Mouse (Mus musculus) forebrain, embryonic 12.5 days (tissue): ENCODE data around the gene Uqcc2. TPM values are rescaled to one million over a fixed set of nuclear protein-coding genes. Genes with fewer than 3 reads are reported as not detected.

Source experiments
- ATAC-seq: fragments of 200-750 bp; cut with Nextera tagmentation; 2 replicates; pipeline ENCODE4 v1.8.0; 2017; ENCODE audit warnings: moderate TSS enrichment; ENCODE audit not compliant: low FRiP score
- H3K27ac ChIP-seq: fragments of 300-500 bp; sonication (generic); 2 replicates; pipeline ENCODE4 v1.5.1; 2016; ENCODE audit warnings: mild to moderate bottlenecking
- H3K27me3 ChIP-seq: fragments of 300-500 bp; sonication (generic); 2 replicates; pipeline ENCODE4 v1.6.1; 2016; ENCODE audit warnings: mild to moderate bottlenecking
- H3K36me3 ChIP-seq: fragments of 300-500 bp; sonication (generic); replicated peaks from 2 replicates; pipeline ENCODE4 v1.6.1; 2016; ENCODE audit warnings: mild to moderate bottlenecking
- H3K4me1 ChIP-seq: fragments of 300-500 bp; sonication (generic); 2 replicates; pipeline ENCODE4 v1.6.1; 2016
- H3K4me2 ChIP-seq: fragments of 300-500 bp; sonication (generic); 2 replicates; pipeline ENCODE4 v1.6.1; 2016; ENCODE audit warnings: mild to moderate bottlenecking, moderate library complexity
- H3K4me3 ChIP-seq: fragments of 300-500 bp; sonication (generic); replicated peaks from 2 replicates; pipeline ENCODE4 v1.5.1; 2016; ENCODE audit warnings: mild to moderate bottlenecking
- H3K9ac ChIP-seq: fragments of 300-500 bp; sonication (generic); 2 replicates; pipeline ENCODE4 v1.6.1; 2016; ENCODE audit warnings: mild to moderate bottlenecking
- H3K9me3 ChIP-seq: fragments of 300-500 bp; sonication (generic); 2 replicates; pipeline ENCODE4 v1.6.1; 2016
- WGBS: fragments of 180-500 bp; shearing (Covaris S2); methylation state at CpG from one replicate; pipeline ENCODE4 v1.1.7; 2016; 5-methylcytosine and 5-hydroxymethylcytosine counted together
- polyA plus RNA-seq: library from polyadenylated mRNA; unstranded; fragments of >200 nt; fragmentation: Nextera tagmentation; extraction: Ambion mirVana; gene quantifications from 2 replicates; pipeline ENCODE4 v1.2.1, GENCODE M21; 2016

Uqcc2 gene
- polyA plus RNA-seq, 1 experiment from 2014 or later: 306 TPM

DNA sequence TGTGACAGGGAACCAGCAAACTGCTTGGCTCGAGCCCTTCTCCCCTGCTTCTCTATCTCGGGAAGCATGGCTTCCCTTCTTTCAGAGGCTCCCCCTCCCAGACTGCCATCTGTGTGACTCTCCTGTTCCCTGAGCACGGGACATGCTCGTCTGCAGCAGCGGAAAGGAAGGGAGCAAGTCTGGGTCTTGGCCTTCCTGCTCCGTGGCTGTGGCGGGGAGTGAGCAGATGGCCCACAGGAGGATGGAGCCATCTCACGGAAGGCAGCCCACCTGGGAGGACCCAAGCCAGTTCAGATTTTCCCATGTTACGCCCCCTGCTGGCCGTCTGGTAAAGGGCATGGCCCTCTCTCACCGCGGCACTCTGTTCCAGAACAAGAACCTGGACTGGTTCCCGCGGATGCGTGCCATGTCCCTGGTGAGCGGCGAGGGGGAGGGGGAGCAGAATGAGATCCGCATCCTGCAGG, 13.1 kb downstream of the Uqcc2 start:
- H3K9ac ChIP-seq: no peak overlapping the region
- no peaks in the 10 kb centered on the region for H3K9me3 ChIP-seq
- peak; percentile 66 for ATAC-seq
- H3K27me3 ChIP-seq: peaks cover 13% of the 10 kb centered on the region
- no peak overlapping the region for H3K4me3 ChIP-seq
- H3K4me1 ChIP-seq: peaks cover 25% of the 10 kb centered on the region
- H3K27ac ChIP-seq: 0 out of 2 replicates have a peak overlapping the region, but pooled peaks have one; percentile 50
- peak overlapping the region; percentile 22; the same call in 1 of the 2 replicates for H3K4me2 ChIP-seq
- peaks cover 38% of the 10 kb centered on the region for H3K36me3 ChIP-seq
- WGBS: 3% methylated on average over 18 of the region's 18 CpGs

DNA sequence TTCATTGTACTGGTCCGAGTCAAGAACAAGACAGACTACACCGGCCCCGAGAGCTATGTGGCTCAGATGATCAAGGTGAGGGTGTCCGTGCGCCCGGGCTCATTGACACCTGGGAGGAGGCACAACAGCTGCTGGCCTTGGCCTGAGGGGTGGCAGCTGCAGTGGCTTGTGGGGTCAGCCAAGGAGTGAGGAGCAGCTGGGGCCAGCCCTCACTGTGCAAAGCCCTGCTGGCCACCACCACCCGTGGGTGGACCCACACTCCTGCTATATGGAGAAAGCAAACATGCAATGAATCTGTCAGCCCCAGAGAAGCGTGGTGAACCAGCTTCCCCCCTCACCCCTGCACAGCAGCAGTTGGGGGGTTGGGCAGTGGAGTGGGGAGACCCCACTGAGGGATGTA, 13.8 kb downstream of the Uqcc2 start:
- ATAC-seq: no peak
- H3K27ac ChIP-seq: 0 out of 2 replicates have a peak overlapping the region, but pooled peaks have one; percentile 50
- H3K4me1 ChIP-seq: peaks cover 24% of the 10 kb centered on the region
- H3K4me2 ChIP-seq: no peak overlapping the region
- no peak overlapping the region for H3K4me3 ChIP-seq
- no peak overlapping the region for H3K9ac ChIP-seq
- peaks cover 13% of the 10 kb centered on the region for H3K27me3 ChIP-seq
- no peaks in the 10 kb centered on the region for H3K9me3 ChIP-seq
- WGBS: 66% methylated on average over 8 of the region's 8 CpGs
- H3K36me3 ChIP-seq: peaks cover 37% of the 10 kb centered on the region

DNA sequence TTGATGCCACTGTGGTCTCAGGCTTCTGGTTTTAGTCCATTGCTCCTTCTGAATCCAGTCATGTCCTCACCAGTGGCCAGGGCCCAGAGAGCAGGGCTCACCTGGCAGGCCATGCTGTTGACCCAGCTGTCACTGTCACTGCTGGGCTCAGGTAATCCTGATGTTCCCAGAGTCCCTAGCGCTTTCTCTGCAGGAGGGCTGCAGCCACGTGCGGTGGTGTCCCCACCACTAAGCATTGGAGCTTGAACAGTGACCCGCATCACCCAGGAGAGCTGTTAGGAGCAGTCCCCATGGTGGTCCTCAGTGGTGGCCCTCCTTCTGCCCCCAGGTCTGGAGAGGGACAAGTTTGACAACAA, 14.2 kb downstream of the Uqcc2 start:
- WGBS: 61% methylated on average over 4 of the region's 4 CpGs

DNA sequence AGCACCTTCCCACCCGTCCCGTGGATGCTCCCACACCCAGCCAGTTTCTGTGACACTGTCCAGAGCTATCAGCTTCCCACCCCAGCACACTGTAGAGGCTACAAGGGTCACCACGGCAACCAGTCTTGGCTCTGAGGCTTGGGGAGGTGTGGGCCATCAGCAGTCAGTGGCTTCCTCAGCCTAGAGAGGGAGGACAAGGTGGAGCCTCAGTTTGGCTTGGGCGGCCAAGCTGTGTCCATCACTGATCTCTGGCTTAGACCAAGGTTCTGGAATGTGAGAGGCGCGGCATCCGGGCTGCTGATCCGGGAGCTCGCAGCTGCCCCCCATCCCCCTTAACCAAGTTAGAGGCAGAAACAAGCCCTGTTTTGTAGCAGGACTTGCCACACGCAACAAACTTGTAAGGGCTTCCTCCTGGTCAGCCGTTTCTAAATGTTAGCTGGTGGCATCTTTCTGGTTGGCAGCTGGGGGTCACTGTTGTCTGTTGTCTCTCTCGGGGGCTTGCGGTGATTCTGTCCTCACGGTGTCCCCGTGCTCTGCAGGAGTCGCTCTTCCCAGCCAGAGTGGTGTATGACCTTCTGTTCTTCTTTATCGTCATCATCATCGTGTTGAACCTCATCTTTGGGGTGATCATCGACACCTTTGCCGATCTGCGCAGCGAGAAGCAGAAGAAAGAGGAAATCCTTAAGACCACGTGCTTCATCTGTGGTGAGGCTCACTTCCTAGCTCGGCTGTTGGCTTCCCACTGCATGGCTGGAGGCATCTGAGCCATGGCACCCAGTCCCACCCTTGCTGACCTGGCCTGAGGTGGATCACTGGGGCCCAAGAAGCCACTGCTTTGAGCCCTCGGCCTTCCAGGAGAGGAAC, 14.8 kb downstream of the Uqcc2 start:
- H3K4me1 ChIP-seq: peaks cover 24% of the 10 kb centered on the region
- H3K4me2 ChIP-seq: no peak overlapping the region
- H3K4me3 ChIP-seq: no peak overlapping the region
- peaks cover 13% of the 10 kb centered on the region for H3K27me3 ChIP-seq
- H3K27ac ChIP-seq: no peak overlapping the region
- H3K9ac ChIP-seq: no peak overlapping the region
- H3K36me3 ChIP-seq: peaks cover 26% of the 10 kb centered on the region
- no peak for ATAC-seq
- no peaks in the 10 kb centered on the region for H3K9me3 ChIP-seq
- 89% methylated on average over 25 of the region's 25 CpGs for WGBS

More for the DNA sequence above, 14.2 kb downstream of the Uqcc2 start:
- H3K27ac ChIP-seq: no peak overlapping the region
- no peak overlapping the region for H3K9ac ChIP-seq
- no peaks in the 10 kb centered on the region for H3K9me3 ChIP-seq
- no peak overlapping the region for H3K4me2 ChIP-seq
- H3K4me3 ChIP-seq: no peak overlapping the region
- H3K36me3 ChIP-seq: peaks cover 32% of the 10 kb centered on the region
- peaks cover 24% of the 10 kb centered on the region for H3K4me1 ChIP-seq
- ATAC-seq: no peak
- H3K27me3 ChIP-seq: peaks cover 13% of the 10 kb centered on the region

DNA sequence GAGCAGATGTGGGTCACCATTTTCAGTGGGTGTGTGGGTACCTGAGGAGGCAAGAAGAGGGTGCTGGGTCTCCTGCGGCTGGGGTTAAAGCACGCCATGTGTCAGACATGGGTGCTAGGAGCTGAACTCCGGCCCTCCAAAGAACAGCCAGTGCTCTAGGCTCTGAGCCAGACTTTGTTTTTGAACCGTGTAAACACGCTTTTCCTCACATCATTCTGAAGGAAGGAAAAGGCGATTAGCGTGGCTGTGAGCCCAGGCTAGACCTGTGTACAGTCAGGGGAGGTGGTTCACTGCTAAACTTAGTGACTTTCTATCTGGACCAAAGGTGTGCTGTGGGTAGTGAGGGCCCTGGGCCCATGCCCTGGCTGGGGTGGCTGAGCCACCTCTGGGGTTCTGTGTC, 23.6 kb downstream of the Uqcc2 start:
- no peaks in the 10 kb centered on the region for H3K9me3 ChIP-seq
- no peak for ATAC-seq
- no peak overlapping the region for H3K9ac ChIP-seq
- H3K36me3 ChIP-seq: no peaks in the 10 kb centered on the region
- 89% methylated on average over 7 of the region's 7 CpGs for WGBS
- H3K4me1 ChIP-seq: no peaks in the 10 kb centered on the region
- no peak overlapping the region for H3K27ac ChIP-seq
- no peak overlapping the region for H3K4me2 ChIP-seq
- H3K4me3 ChIP-seq: no peak overlapping the region
- no peaks in the 10 kb centered on the region for H3K27me3 ChIP-seq

DNA sequence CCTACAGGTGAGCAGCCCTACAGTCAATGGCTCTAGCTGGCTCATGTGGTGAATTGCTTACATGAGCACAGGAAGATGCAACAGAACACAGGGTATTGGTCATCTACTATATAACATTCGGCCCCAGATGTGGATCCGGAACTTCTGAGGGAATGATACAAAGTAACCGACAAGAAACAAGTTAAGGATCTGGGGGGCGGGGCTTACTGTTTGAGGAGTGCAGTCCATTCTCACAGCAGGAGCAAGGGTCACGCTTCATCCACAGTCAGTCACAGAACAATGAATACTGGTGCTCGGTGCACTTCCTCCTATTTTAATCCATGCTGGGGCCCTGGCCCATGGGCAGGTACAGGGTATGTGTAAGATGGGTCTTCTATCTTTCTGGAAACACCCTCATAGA, 25.8 kb downstream of the Uqcc2 start:
- no peak overlapping the region for H3K4me2 ChIP-seq
- no peaks in the 10 kb centered on the region for H3K9me3 ChIP-seq
- H3K4me1 ChIP-seq: peaks cover 1% of the 10 kb centered on the region; the same call in 1 of the 2 replicates
- no peak for ATAC-seq
- 81% methylated on average over 6 of the region's 6 CpGs for WGBS
- no peaks in the 10 kb centered on the region for H3K36me3 ChIP-seq
- H3K9ac ChIP-seq: no peak overlapping the region
- no peaks in the 10 kb centered on the region for H3K27me3 ChIP-seq
- H3K27ac ChIP-seq: no peak overlapping the region
- no peak overlapping the region for H3K4me3 ChIP-seq

DNA sequence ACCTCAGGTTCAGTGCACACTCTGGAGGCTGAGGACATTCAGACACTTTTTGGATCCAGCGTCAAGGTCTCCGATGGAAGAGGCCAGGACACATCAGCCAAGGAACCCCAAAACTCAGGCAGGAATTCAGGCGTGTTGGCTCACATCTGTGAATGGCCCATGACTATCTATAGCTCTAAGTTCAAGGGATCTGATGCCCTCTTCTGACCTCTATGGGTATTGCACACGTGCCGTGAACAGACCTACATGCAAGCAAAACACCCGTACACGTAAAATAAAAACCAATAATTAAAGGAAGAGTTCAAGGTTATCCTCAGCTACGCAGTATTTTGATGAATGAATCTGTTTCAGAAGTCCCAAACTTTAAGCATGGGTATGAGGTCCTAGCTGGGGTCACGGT, 27.0 kb downstream of the Uqcc2 start:
- Histone ChIP-seq H3K4me3 (no peak overlapping the region), H3K27me3 (no peaks in the 10 kb centered on the region), H3K9ac (no peak overlapping the region), H3K27ac (no peak overlapping the region), H3K4me1 (peaks cover 8% of the 10 kb centered on the region), H3K9me3 (no peaks in the 10 kb centered on the region), H3K36me3 (no peaks in the 10 kb centered on the region), H3K4me2 (no peak overlapping the region)
- 84% methylated on average over 9 of the region's 9 CpGs for WGBS
- no peak for ATAC-seq

DNA sequence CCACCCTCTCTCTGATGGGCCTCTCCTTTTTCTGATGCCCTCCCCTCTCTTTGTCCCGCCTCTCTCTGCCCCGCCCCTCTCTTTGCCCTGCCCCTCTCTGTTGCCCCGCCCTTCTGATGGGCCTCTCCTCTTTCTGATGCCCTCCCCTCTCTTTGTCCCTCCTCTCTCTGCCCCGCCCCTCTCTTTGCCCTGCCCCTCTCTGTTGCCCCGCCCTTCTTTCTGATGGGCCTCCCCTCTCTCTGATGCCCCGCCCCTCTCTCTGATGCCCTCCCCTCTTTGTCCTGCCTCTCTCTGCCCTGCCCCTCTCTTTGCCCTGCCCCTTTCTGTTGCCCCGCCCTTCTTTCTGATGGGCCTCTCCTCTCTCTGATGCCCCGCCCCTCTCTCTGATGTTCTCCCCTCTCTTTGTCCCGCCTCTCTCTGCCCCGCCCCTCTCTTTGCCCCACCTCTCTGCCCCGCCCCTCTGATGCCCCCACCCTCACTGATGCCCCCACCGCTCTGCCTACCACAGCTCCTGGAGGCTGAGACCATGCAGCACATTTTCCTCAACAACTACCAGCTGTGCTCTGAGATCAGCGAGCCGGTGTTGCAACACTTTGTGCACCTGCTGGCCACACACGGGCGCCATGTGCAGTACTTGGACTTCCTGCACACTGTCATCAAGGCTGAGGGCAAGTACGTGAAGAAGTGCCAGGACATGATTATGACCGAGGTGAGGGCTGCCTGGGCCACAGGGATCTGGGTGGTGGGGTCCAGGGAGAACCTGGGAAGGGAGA, 27.8 kb downstream of the Uqcc2 start:
- H3K4me2 ChIP-seq: no peak overlapping the region
- no peak overlapping the region for H3K4me3 ChIP-seq
- no peak overlapping the region for H3K9ac ChIP-seq
- H3K27me3 ChIP-seq: no peaks in the 10 kb centered on the region
- 67% methylated on average over 15 of the region's 18 CpGs for WGBS
- H3K36me3 ChIP-seq: no peaks in the 10 kb centered on the region
- H3K4me1 ChIP-seq: peaks cover 8% of the 10 kb centered on the region
- no peaks in the 10 kb centered on the region for H3K9me3 ChIP-seq
- no peak overlapping the region for H3K27ac ChIP-seq
- no peak for ATAC-seq

DNA sequence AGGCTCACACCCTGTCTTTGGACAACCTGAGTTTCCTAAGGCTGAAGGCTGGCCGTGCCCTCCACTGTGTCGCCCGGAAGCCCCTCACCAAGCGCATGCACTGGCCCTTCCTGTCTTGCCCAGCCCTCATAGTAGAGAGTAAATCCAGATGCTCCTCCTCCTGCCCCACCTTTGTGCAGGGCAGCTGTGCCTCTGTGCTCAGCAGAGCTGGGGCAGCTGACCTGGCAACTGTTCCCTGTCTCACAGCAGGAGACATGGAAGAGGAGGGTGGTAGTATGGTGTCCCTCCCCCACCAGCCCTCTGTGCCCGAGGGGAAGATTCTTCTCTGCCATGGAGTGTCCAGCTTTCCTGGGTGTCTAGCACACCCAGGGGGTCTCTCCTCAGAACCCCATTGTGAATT, 32.0 kb downstream of the Uqcc2 start:
- ATAC-seq: no peak
- no peak overlapping the region for H3K27ac ChIP-seq

DNA sequence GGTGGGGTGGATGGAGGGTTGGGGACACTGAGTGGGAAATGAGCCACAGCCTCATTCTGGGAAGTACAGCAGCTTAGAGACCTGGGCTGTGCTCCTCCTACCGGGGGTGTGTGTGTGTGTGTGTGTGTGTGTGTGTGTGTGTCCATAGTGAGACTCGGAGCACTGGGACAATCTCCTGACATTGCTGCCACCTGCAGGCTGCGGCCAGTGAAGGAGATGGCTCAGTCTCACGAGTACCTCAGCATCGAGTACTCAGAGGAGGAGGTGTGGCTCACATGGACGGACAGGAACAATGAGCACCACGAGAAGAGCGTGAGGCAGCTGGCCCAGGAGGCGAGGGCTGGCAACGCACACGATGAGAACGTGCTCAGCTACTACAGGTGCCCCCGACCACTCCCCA, 38.0 kb downstream of the Uqcc2 start:
- ATAC-seq: no peak
- H3K4me1 ChIP-seq: peaks cover 5% of the 10 kb centered on the region
- no peaks in the 10 kb centered on the region for H3K36me3 ChIP-seq
- 30% methylated on average over 12 of the region's 13 CpGs for WGBS
- no peak overlapping the region for H3K4me3 ChIP-seq
- H3K9me3 ChIP-seq: no peaks in the 10 kb centered on the region
- H3K4me2 ChIP-seq: no peak overlapping the region
- no peaks in the 10 kb centered on the region for H3K27me3 ChIP-seq
- H3K27ac ChIP-seq: no peak overlapping the region
- no peak overlapping the region for H3K9ac ChIP-seq

More for the DNA sequence above, 32.0 kb downstream of the Uqcc2 start:
- no peaks in the 10 kb centered on the region for H3K27me3 ChIP-seq
- H3K36me3 ChIP-seq: no peaks in the 10 kb centered on the region
- no peak overlapping the region for H3K4me2 ChIP-seq
- no peak overlapping the region for H3K4me3 ChIP-seq
- no peak overlapping the region for H3K9ac ChIP-seq
- H3K9me3 ChIP-seq: no peaks in the 10 kb centered on the region
- WGBS: 87% methylated on average over 5 of the region's 5 CpGs
- peaks cover 8% of the 10 kb centered on the region for H3K4me1 ChIP-seq

DNA sequence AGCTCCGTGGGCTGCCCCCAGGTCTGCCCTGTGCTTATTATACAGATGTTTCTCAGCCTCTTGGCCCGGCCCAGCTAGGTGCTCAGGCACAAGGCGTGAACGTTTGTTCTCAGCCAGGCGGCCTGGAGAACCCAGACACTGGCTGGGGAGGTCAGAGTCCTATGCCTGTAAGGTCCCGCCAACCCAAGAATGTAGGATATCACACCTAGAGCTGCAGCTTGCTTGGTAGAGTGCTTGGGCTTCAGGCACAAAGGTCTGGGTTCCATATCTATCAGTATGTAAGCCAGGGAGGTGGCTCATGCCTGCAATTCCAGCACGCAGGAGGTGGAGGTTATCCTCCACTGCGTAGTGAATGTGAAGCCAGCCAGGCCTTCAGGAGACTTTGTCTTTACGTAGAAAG, 43.6 kb downstream of the Uqcc2 start:
- ATAC-seq: no peak
- Histone ChIP-seq H3K4me2 (no peak overlapping the region), H3K9ac (no peak overlapping the region), H3K9me3 (no peaks in the 10 kb centered on the region), H3K4me1 (no peaks in the 10 kb centered on the region; the same call in 1 of the 2 replicates), H3K27me3 (no peaks in the 10 kb centered on the region), H3K4me3 (no peak overlapping the region), H3K36me3 (no peaks in the 10 kb centered on the region), H3K27ac (no peak overlapping the region)
- 90% methylated on average over 9 of the region's 9 CpGs for WGBS

DNA sequence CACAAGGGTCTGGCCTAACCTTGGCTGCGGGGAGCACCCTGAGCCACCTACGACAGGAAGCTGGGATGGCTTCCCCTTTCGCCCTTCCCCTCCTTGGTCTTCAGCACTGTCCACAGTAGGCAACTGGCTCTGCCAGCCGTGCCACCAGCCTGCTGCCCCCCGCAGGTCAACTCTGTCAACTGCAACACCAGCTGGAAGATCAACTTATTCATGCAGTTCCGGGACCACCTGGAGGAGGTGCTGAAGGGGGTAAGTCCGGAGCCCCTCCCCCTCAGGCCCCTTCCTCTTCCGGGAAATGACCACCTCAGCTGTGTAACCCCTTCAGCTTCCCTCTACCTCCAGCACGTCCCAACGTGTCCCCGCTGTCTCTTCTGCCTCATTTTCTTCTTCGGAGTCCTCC, 46.3 kb downstream of the Uqcc2 start:
- no peak for ATAC-seq
- H3K4me1 ChIP-seq: no peaks in the 10 kb centered on the region; the same call in 1 of the 2 replicates
- WGBS: 38% methylated on average over 12 of the region's 12 CpGs
- no peak overlapping the region for H3K27ac ChIP-seq
- no peaks in the 10 kb centered on the region for H3K36me3 ChIP-seq
- no peak overlapping the region for H3K4me3 ChIP-seq
- no peak overlapping the region for H3K9ac ChIP-seq
- peak overlapping the region; percentile 17; the same call in 1 of the 2 replicates for H3K4me2 ChIP-seq
- no peaks in the 10 kb centered on the region for H3K9me3 ChIP-seq
- no peaks in the 10 kb centered on the region for H3K27me3 ChIP-seq
